Mouse (Mus musculus) lung, postnatal 4 days (tissue): ENCODE measurements around the gene Tnks2.

ENCODE experiments used
- DNase-seq, 2 experiments: peaks; one replicate each; pipeline ENCODE4 v3.0.0; 2021

Tnks2 gene

GRCm38 (mm10) chr19:36940064-36940463, 106.0 kb downstream of the Tnks2 start:
- no peak for DNase-seq
